Mouse (Mus musculus) midbrain, embryonic 10.5 days (tissue): ENCODE measurements around the gene Tmem211. TPM values are rescaled to one million over a fixed set of nuclear protein-coding genes. Genes with fewer than 3 reads are reported as not detected.

Experiments
- DNase-seq: peaks from one replicate; pipeline ENCODE4 v3.0.0-alpha.2; 2017; ENCODE audit warnings: low spot score
- H3K27ac ChIP-seq: fragments of 300-500 bp; sonication (generic); replicated peaks from 2 replicates; pipeline ENCODE4 v1.5.1; 2016; ENCODE audit warnings: mild to moderate bottlenecking
- H3K27me3 ChIP-seq: fragments of 300-500 bp; sonication (generic); 2 replicates; pipeline ENCODE4 v1.6.1; 2016; ENCODE audit warnings: low read depth, mild to moderate bottlenecking; ENCODE audit not compliant: poor library complexity, severe bottlenecking
- H3K36me3 ChIP-seq: fragments of 300-500 bp; sonication (generic); 2 replicates; pipeline ENCODE4 v1.6.1; 2016; ENCODE audit warnings: mild to moderate bottlenecking, moderate library complexity
- H3K4me1 ChIP-seq: fragments of 300-500 bp; sonication (generic); 2 replicates; pipeline ENCODE4 v1.6.1; 2016
- H3K4me3 ChIP-seq: fragments of 300-500 bp; sonication (generic); 2 replicates; pipeline ENCODE4 v1.5.1; 2016; ENCODE audit warnings: mild to moderate bottlenecking, moderate library complexity
- H3K9me3 ChIP-seq: fragments of 300-500 bp; sonication (generic); replicated peaks from 2 replicates; pipeline ENCODE4 v1.6.1; 2016; ENCODE audit warnings: mild to moderate bottlenecking
- WGBS: fragments of 180-500 bp; shearing (Covaris S2); methylation state at CpG from one replicate; pipeline ENCODE4 v1.1.7; 2016; 5-methylcytosine and 5-hydroxymethylcytosine counted together
- polyA plus RNA-seq: library from polyadenylated mRNA; unstranded; fragments of >200 nt; fragmentation: Nextera tagmentation; extraction: Ambion mirVana; gene quantifications from 2 replicates; pipeline ENCODE4 v1.2.1, GENCODE M21; 2016

The Tmem211 gene
- polyA plus RNA-seq, 1 experiment from 2014 or later: not detected

GRCm38 (mm10) chr5:113249263-113249930 lies 22.7 kb downstream of the Tmem211 start:
- Histone ChIP-seq H3K27ac (no peak overlapping the region), H3K4me3 (no peak overlapping the region), H3K9me3 (no peaks in the 10 kb centered on the region), H3K27me3 (no peaks in the 10 kb centered on the region), H3K4me1 (no peaks in the 10 kb centered on the region), H3K36me3 (peaks cover 33% of the 10 kb centered on the region)
- DNase-seq: no peak
- WGBS: 89% methylated on average over 8 of the region's 8 CpGs

- H3K4me1 ChIP-seq: no peaks in the 10 kb centered on the region
- no peaks in the 10 kb centered on the region for H3K9me3 ChIP-seq
- peaks cover 29% of the 10 kb centered on the region for H3K36me3 ChIP-seq
- 95% methylated on average over 11 of the region's 11 CpGs for WGBS
- H3K27ac ChIP-seq: no peak overlapping the region
- no peak for DNase-seq
- H3K4me3 ChIP-seq: no peak overlapping the region
- H3K27me3 ChIP-seq: no peaks in the 10 kb centered on the region
These were observed 24.1 kb downstream of the Tmem211 start for GRCm38 (mm10) chr5:113250806-113251205.

GRCm38 (mm10) chr5:113265637-113266036 lies 38.9 kb downstream of the Tmem211 start:
- Histone ChIP-seq H3K27ac (no peak overlapping the region), H3K4me1 (no peaks in the 10 kb centered on the region; the same call in 1 of the 2 replicates), H3K36me3 (peaks cover 51% of the 10 kb centered on the region), H3K27me3 (no peaks in the 10 kb centered on the region), H3K4me3 (no peak overlapping the region), H3K9me3 (no peaks in the 10 kb centered on the region)
- no peak for DNase-seq
- WGBS: 89% methylated on average over 8 of the region's 8 CpGs

- no peak for DNase-seq
- H3K27me3 ChIP-seq: no peaks in the 10 kb centered on the region
- H3K36me3 ChIP-seq: peaks cover 54% of the 10 kb centered on the region
- H3K4me1 ChIP-seq: no peaks in the 10 kb centered on the region; the same call in 1 of the 2 replicates
- H3K4me3 ChIP-seq: no peak overlapping the region
- no peaks in the 10 kb centered on the region for H3K9me3 ChIP-seq
- H3K27ac ChIP-seq: no peak overlapping the region
These were observed 41.5 kb downstream of the Tmem211 start for GRCm38 (mm10) chr5:113268246-113268645.

GRCm38 (mm10) chr5:113270043-113270442 lies 43.3 kb downstream of the Tmem211 start:
- no peak overlapping the region for H3K27ac ChIP-seq
- H3K27me3 ChIP-seq: no peaks in the 10 kb centered on the region
- no peaks in the 10 kb centered on the region for H3K9me3 ChIP-seq
- peak; percentile 25 for DNase-seq
- no peaks in the 10 kb centered on the region; the same call in 1 of the 2 replicates for H3K4me1 ChIP-seq
- no peak overlapping the region for H3K4me3 ChIP-seq
- WGBS: 82% methylated on average over 3 of the region's 3 CpGs
- H3K36me3 ChIP-seq: peaks cover 54% of the 10 kb centered on the region

GRCm38 (mm10) chr5:113271207-113271811 lies 44.6 kb downstream of the Tmem211 start:
- H3K36me3 ChIP-seq: peaks cover 54% of the 10 kb centered on the region
- DNase-seq: no peak
- no peak overlapping the region for H3K27ac ChIP-seq
- 79% methylated on average over 11 of the region's 11 CpGs for WGBS
- H3K4me3 ChIP-seq: no peak overlapping the region
- H3K27me3 ChIP-seq: no peaks in the 10 kb centered on the region
- H3K9me3 ChIP-seq: no peaks in the 10 kb centered on the region
- no peaks in the 10 kb centered on the region; the same call in 1 of the 2 replicates for H3K4me1 ChIP-seq

- Histone ChIP-seq H3K9me3 (no peaks in the 10 kb centered on the region), H3K36me3 (peaks cover 73% of the 10 kb centered on the region), H3K4me3 (no peak overlapping the region), H3K27me3 (no peaks in the 10 kb centered on the region), H3K27ac (no peak overlapping the region), H3K4me1 (peaks cover 18% of the 10 kb centered on the region)
- no peak for DNase-seq
- WGBS: 80% methylated on average over 10 of the region's 10 CpGs
These were observed 49.1 kb downstream of the Tmem211 start for GRCm38 (mm10) chr5:113275839-113276238.

- peak; percentile 84 for DNase-seq
- WGBS: 29% methylated on average over 15 of the region's 15 CpGs
- Histone ChIP-seq H3K4me1 (peaks cover 20% of the 10 kb centered on the region), H3K27me3 (peaks cover 11% of the 10 kb centered on the region), H3K27ac (peak overlapping the region; percentile 85), H3K4me3 (peak overlapping the region; percentile 63), H3K9me3 (no peaks in the 10 kb centered on the region), H3K36me3 (peaks cover 38% of the 10 kb centered on the region)
These were observed 53.6 kb downstream of the Tmem211 start for GRCm38 (mm10) chr5:113280138-113280856.

- Histone ChIP-seq H3K36me3 (peaks cover 26% of the 10 kb centered on the region), H3K4me1 (peaks cover 23% of the 10 kb centered on the region), H3K27me3 (peaks cover 23% of the 10 kb centered on the region), H3K4me3 (no peak overlapping the region), H3K27ac (no peak overlapping the region), H3K9me3 (no peaks in the 10 kb centered on the region)
- DNase-seq: no peak
- WGBS: 95% methylated on average over 7 of the region's 7 CpGs
These were observed 54.8 kb downstream of the Tmem211 start for GRCm38 (mm10) chr5:113281557-113281956.

- 81% methylated on average over 2 of the region's 2 CpGs for WGBS
- no peak overlapping the region for H3K27ac ChIP-seq
These were observed 57.0 kb downstream of the Tmem211 start for GRCm38 (mm10) chr5:113283726-113284125.

GRCm38 (mm10) chr5:113285541-113285940 lies 58.8 kb downstream of the Tmem211 start:
- Histone ChIP-seq H3K27ac (no peak overlapping the region), H3K36me3 (no peaks in the 10 kb centered on the region), H3K27me3 (peaks cover 63% of the 10 kb centered on the region), H3K9me3 (no peaks in the 10 kb centered on the region), H3K4me1 (peaks cover 17% of the 10 kb centered on the region), H3K4me3 (no peak overlapping the region)
- no peak for DNase-seq
- 68% methylated on average over 16 of the region's 16 CpGs for WGBS

More at GRCm38 (mm10) chr5:113283726-113284125, 57.0 kb downstream of the Tmem211 start:
- no peaks in the 10 kb centered on the region for H3K9me3 ChIP-seq
- DNase-seq: no peak
- peaks cover 4% of the 10 kb centered on the region for H3K36me3 ChIP-seq
- H3K4me3 ChIP-seq: no peak overlapping the region
- peaks cover 45% of the 10 kb centered on the region for H3K27me3 ChIP-seq
- peaks cover 33% of the 10 kb centered on the region for H3K4me1 ChIP-seq

GRCm38 (mm10) chr5:113286048-113286447 lies 59.3 kb downstream of the Tmem211 start:
- Histone ChIP-seq H3K27me3 (peaks cover 68% of the 10 kb centered on the region), H3K4me3 (no peak overlapping the region), H3K4me1 (peaks cover 12% of the 10 kb centered on the region), H3K27ac (no peak overlapping the region), H3K9me3 (no peaks in the 10 kb centered on the region), H3K36me3 (no peaks in the 10 kb centered on the region)
- no peak for DNase-seq
- 77% methylated on average over 11 of the region's 11 CpGs for WGBS
